Mouse (Mus musculus): ENCODE measurements around the gene Gmip. TPM values are rescaled to one million over a fixed set of nuclear protein-coding genes. Genes with fewer than 3 reads are reported as not detected.

Gene Gmip
- polyA plus RNA-seq, 1 experiment: 210 TPM

- under 1% methylated on average over 37 of the region's 38 CpGs for WGBS
- H3K27ac ChIP-seq (ENCODE audit: insufficient read depth, low read length): peak within 1 kb of the TSS; percentile 51
- TF ChIP-seq POLR2A (IDR thresholded peaks at IDR 0.05; ENCODE audit: low read depth, low read length): no peak
- TF ChIP-seq CTCF (IDR thresholded peaks at IDR 0.05; ENCODE audit: extremely low read depth, insufficient read depth, insufficient read length, insufficient replicate concordance): no peak
- no peaks in the 10 kb centered on the region for H3K36me3 ChIP-seq (ENCODE audit: control insufficient read depth, insufficient read depth, low read length)
- peak within 1 kb of the TSS; percentile 82 for H3K4me3 ChIP-seq (ENCODE audit: extremely low read depth, insufficient read depth, insufficient read length)
- peak; percentile 93 to 96 for DNase-seq (ENCODE audit: low read depth in 1 of 2, low spot score in 2 of 2)
- no peaks in the 10 kb centered on the region for H3K27me3 ChIP-seq (ENCODE audit: control insufficient read depth, insufficient read depth, low read length)
- peaks cover 17% of the 10 kb centered on the region; the same call in 1 of the 2 replicates for H3K4me1 ChIP-seq (ENCODE audit: control insufficient read depth, insufficient read depth, insufficient read length)
Observed at GRCm38 (mm10) chr8:69832298-69832853, 23.9 kb downstream of the Gmip start, which contains the start of gene Pbx4. Gene Pbx4 (plus strand): TSS chr8:69832491.

- H3K27me3 ChIP-seq (ENCODE audit: control insufficient read depth, insufficient read depth, low read length): no peaks in the 10 kb centered on the region
- H3K27ac ChIP-seq (ENCODE audit: insufficient read depth, low read length): no peak overlapping the region
- no peak for DNase-seq (ENCODE audit: low read depth in 1 of 2, low spot score in 2 of 2)
- H3K4me1 ChIP-seq (ENCODE audit: control insufficient read depth, insufficient read depth, insufficient read length): no peaks in the 10 kb centered on the region
- H3K4me3 ChIP-seq (ENCODE audit: extremely low read depth, insufficient read depth, insufficient read length): no peak overlapping the region
- TF ChIP-seq CTCF (IDR thresholded peaks at IDR 0.05; ENCODE audit: extremely low read depth, insufficient read depth, insufficient read length, insufficient replicate concordance): no peak
- TF ChIP-seq POLR2A (IDR thresholded peaks at IDR 0.05; ENCODE audit: low read depth, low read length): no peak
- H3K36me3 ChIP-seq (ENCODE audit: control insufficient read depth, insufficient read depth, low read length): no peaks in the 10 kb centered on the region
- 84% methylated on average over 8 of the region's 8 CpGs for WGBS
Observed at GRCm38 (mm10) chr8:69837057-69837682, 28.7 kb downstream of the Gmip start.

DNA sequence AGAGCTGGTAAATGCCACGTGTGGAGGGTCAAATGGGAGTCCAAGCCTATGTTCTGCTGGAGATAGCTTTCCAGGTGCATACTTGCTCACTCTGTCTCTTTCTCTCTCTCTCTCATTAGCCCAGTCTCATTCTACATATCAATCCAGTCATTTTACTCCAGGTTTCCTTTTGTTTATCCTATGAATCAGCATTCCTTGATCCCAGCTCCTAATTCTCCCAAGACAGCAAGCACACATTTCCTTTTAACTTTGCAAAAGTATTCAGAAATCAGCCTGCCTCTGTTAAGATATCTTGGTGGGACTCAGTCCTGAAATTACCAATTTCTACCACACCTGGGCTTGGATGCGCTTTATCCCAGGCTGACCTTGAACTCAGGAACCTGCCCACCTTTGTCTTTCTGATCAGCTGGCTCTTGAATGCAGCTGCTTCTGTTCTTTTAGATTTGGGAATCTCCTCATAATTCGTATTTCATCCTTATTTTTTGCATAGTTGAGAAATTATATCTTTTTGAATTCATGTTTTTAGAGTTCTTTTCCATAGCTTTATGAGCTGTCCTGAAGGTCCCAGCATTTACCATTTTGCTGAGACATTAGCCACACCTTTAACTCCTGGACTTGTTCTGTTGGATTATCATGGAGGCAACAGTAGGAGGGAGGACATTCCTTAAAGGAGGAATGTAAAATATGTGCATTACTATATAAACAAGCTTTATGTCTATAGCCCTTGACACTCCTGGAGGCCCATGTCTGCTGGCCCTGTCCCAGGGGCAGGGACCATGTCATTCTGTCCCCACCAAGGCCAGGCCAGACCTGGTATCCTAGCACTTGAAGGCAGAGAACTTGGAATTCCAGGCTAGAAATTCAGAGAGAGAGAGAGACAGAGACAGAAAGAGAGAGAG is 38.9 kb downstream of the Gmip start:
- no peak overlapping the region for H3K27ac ChIP-seq (ENCODE audit: insufficient read depth, low read length)
- no peaks in the 10 kb centered on the region for H3K4me1 ChIP-seq (ENCODE audit: control insufficient read depth, insufficient read depth, insufficient read length)
- no peak overlapping the region for H3K4me3 ChIP-seq (ENCODE audit: extremely low read depth, insufficient read depth, insufficient read length)
- TF ChIP-seq POLR2A (IDR thresholded peaks at IDR 0.05; ENCODE audit: low read depth, low read length) (no peak), CTCF (IDR thresholded peaks at IDR 0.05; ENCODE audit: extremely low read depth, insufficient read depth, insufficient read length, insufficient replicate concordance) (no peak)
- no peaks in the 10 kb centered on the region for H3K36me3 ChIP-seq (ENCODE audit: control insufficient read depth, insufficient read depth, low read length)
- no peaks in the 10 kb centered on the region for H3K27me3 ChIP-seq (ENCODE audit: control insufficient read depth, insufficient read depth, low read length)
- no peak for DNase-seq (ENCODE audit: low read depth in 1 of 2, low spot score in 2 of 2)
- whole genome bisulfite sequencing: 87% methylated on average over 3 of the region's 3 CpGs

- TF ChIP-seq CTCF (IDR thresholded peaks at IDR 0.05; ENCODE audit: extremely low read depth, insufficient read depth, insufficient read length, insufficient replicate concordance): no peak
- no peak for TF ChIP-seq POLR2A (IDR thresholded peaks at IDR 0.05; ENCODE audit: low read depth, low read length)
- no peak overlapping the region for H3K27ac ChIP-seq (ENCODE audit: insufficient read depth, low read length)
- no peaks in the 10 kb centered on the region for H3K4me1 ChIP-seq (ENCODE audit: control insufficient read depth, insufficient read depth, insufficient read length)
- H3K4me3 ChIP-seq (ENCODE audit: extremely low read depth, insufficient read depth, insufficient read length): no peak overlapping the region
- no peak for DNase-seq (ENCODE audit: low read depth in 1 of 2, low spot score in 2 of 2)
- H3K36me3 ChIP-seq (ENCODE audit: control insufficient read depth, insufficient read depth, low read length): no peaks in the 10 kb centered on the region
- WGBS: 92% methylated on average over 8 of the region's 8 CpGs
- H3K27me3 ChIP-seq (ENCODE audit: control insufficient read depth, insufficient read depth, low read length): no peaks in the 10 kb centered on the region
Observed at GRCm38 (mm10) chr8:69848951-69849350, 40.5 kb downstream of the Gmip start.

- Histone ChIP-seq H3K27ac (ENCODE audit: insufficient read depth, low read length) (no peak overlapping the region), H3K4me1 (ENCODE audit: control insufficient read depth, insufficient read depth, insufficient read length) (no peaks in the 10 kb centered on the region), H3K4me3 (ENCODE audit: extremely low read depth, insufficient read depth, insufficient read length) (no peak overlapping the region), H3K27me3 (ENCODE audit: control insufficient read depth, insufficient read depth, low read length) (no peaks in the 10 kb centered on the region), H3K36me3 (ENCODE audit: control insufficient read depth, insufficient read depth, low read length) (no peaks in the 10 kb centered on the region)
- TF ChIP-seq CTCF (IDR thresholded peaks at IDR 0.05; ENCODE audit: extremely low read depth, insufficient read depth, insufficient read length, insufficient replicate concordance) (no peak), POLR2A (IDR thresholded peaks at IDR 0.05; ENCODE audit: low read depth, low read length) (no peak)
- 66% methylated on average over 3 of the region's 3 CpGs for WGBS
- DNase-seq (ENCODE audit: low read depth in 1 of 2, low spot score in 2 of 2): no peak
Observed at GRCm38 (mm10) chr8:69849899-69850298, 41.4 kb downstream of the Gmip start.

DNA sequence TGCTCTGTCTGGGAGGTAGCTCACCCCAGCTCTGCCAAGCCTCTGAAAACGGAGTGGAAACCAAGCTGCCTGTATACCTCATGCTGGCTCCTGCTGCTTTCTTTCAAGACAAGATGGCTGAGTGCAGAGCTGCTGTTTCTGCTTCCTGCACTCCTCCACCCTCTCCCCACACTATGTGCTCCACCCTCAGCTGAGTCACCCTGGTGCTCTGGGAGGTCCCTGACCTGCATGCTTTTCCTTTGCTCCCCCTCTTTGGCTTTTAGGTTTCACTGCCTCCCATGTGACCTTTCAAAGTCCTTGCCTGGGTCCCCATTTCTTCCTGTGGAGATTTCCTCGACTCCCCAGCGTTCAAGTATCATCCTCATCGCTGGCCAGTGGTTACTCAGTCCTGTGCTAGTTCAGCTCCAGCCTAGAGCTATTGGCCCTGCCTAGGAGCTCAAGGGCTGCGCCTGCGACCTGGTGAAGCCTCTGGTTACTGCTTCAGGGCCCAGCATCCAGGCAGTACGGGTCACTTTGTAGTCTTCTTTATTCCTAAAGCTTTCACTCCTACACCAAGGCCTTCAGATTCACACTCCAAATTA is 42.5 kb downstream of the Gmip start:
- H3K4me1 ChIP-seq (ENCODE audit: control insufficient read depth, insufficient read depth, insufficient read length): no peaks in the 10 kb centered on the region
- no peak for DNase-seq (ENCODE audit: low read depth in 1 of 2, low spot score in 2 of 2)
- TF ChIP-seq CTCF (IDR thresholded peaks at IDR 0.05; ENCODE audit: extremely low read depth, insufficient read depth, insufficient read length, insufficient replicate concordance) (no peak), POLR2A (IDR thresholded peaks at IDR 0.05; ENCODE audit: low read depth, low read length) (no peak)
- H3K36me3 ChIP-seq (ENCODE audit: control insufficient read depth, insufficient read depth, low read length): no peaks in the 10 kb centered on the region
- no peak overlapping the region for H3K27ac ChIP-seq (ENCODE audit: insufficient read depth, low read length)
- 78% methylated on average over 7 of the region's 7 CpGs for WGBS
- H3K27me3 ChIP-seq (ENCODE audit: control insufficient read depth, insufficient read depth, low read length): no peaks in the 10 kb centered on the region
- no peak overlapping the region for H3K4me3 ChIP-seq (ENCODE audit: extremely low read depth, insufficient read depth, insufficient read length)
